Comparison of ENCODE assay signal across 8 mouse cellular contexts in genomic region chr11:107011669-107012323, GRCm38 (mm10). TPM values are rescaled to one million over a fixed set of nuclear protein-coding genes. Genes with fewer than 3 reads are reported as not detected.
DNase-seq lines count a peak whose midpoint lies in the region; ATAC-seq and TF ChIP-seq lines count a peak whose summit lies in the region.

No protein-coding gene starts in this region.

- H3K4me3 ChIP-seq in thymus, adult 2 months (ENCODE audit: control insufficient read depth, insufficient read depth, low read length), result peak overlapping the region; percentile 95
- H3K4me3 ChIP-seq in limb, embryonic 12.5 days (replicated peaks), result peak overlapping the region; percentile 54
- H3K4me3 ChIP-seq in neural tube, embryonic 12.5 days, result peak overlapping the region; percentile 52

- 34% methylated on average over 18 of the region's 18 CpGs for WGBS in thymus, adult 2 months
- WGBS in limb, embryonic 12.5 days, result 29% methylated on average over 18 of the region's 18 CpGs
- 38% methylated on average over 18 of the region's 18 CpGs for WGBS in neural tube, embryonic 12.5 days

- H3K9ac ChIP-seq in limb, embryonic 12.5 days (replicated peaks), result peak overlapping the region; percentile 62
- peak overlapping the region; percentile 66 for H3K9ac ChIP-seq in neural tube, embryonic 12.5 days

- H3K4me2 ChIP-seq in limb, embryonic 12.5 days, result peak overlapping the region; percentile 57
- H3K4me2 ChIP-seq in neural tube, embryonic 12.5 days (replicated peaks), result peak overlapping the region; percentile 60

- no peak for TF ChIP-seq POLR2A in thymus, adult 2 months (IDR thresholded peaks at IDR 0.05; ENCODE audit: control insufficient read depth, extremely low read depth, insufficient read depth, low read length, poor library complexity)

- H3K27ac ChIP-seq in thymus, adult 2 months (ENCODE audit: control insufficient read depth, insufficient read depth, low read length), result peak overlapping the region; percentile 92
- H3K27ac ChIP-seq in limb, embryonic 12.5 days, result peak overlapping the region; percentile 94
- H3K27ac ChIP-seq in neural tube, embryonic 12.5 days, result peak overlapping the region; percentile 64

- ATAC-seq in limb, embryonic 12.5 days (ENCODE audit: insufficient number of reproducible peaks, insufficient read depth, low FRiP score, low TSS enrichment, low read depth), result no peak
- ATAC-seq in neural tube, embryonic 12.5 days (ENCODE audit: low FRiP score, low read depth), result no peak

- no peaks in the 10 kb centered on the region for H3K9me3 ChIP-seq in limb, embryonic 12.5 days
- H3K9me3 ChIP-seq in neural tube, embryonic 12.5 days, result no peaks in the 10 kb centered on the region

- no peaks in the 10 kb centered on the region for H3K27me3 ChIP-seq in thymus, adult 2 months (ENCODE audit: control insufficient read depth, insufficient read depth, low read length)
- no peaks in the 10 kb centered on the region for H3K27me3 ChIP-seq in limb, embryonic 12.5 days
- no peaks in the 10 kb centered on the region for H3K27me3 ChIP-seq in neural tube, embryonic 12.5 days (replicated peaks)

- TF ChIP-seq CTCF in thymus, adult 2 months (IDR thresholded peaks at IDR 0.05; ENCODE audit: borderline replicate concordance, control insufficient read depth, extremely low read depth, insufficient read depth, low read length, poor library complexity), result no peak

- peak; percentile 23 for DNase-seq in adrenal gland, adult 2 months
- no peak for DNase-seq in adrenal gland, postnatal 25 days
- DNase-seq in thymus, adult 2 months, result peak; percentile 20
- DNase-seq in thymus, postnatal 36 days, result no peak
- no peak for DNase-seq in gastrocnemius, adult 18-20 months (ENCODE audit: low spot score)
- DNase-seq in T-cell, adult 2 months (ENCODE audit: low spot score), result no peak

- peaks cover 9% of the 10 kb centered on the region for H3K4me1 ChIP-seq in thymus, adult 2 months (replicated peaks; ENCODE audit: control insufficient read depth, insufficient read depth, low read length)
- peaks cover 8% of the 10 kb centered on the region for H3K4me1 ChIP-seq in limb, embryonic 12.5 days (replicated peaks)
- peaks cover 8% of the 10 kb centered on the region; the same call in 1 of the 2 replicates for H3K4me1 ChIP-seq in neural tube, embryonic 12.5 days

- H3K36me3 ChIP-seq in thymus, adult 2 months (ENCODE audit: control insufficient read depth, insufficient read depth, low read length), result no peaks in the 10 kb centered on the region
- H3K36me3 ChIP-seq in limb, embryonic 12.5 days, result no peaks in the 10 kb centered on the region
- H3K36me3 ChIP-seq in neural tube, embryonic 12.5 days, result no peaks in the 10 kb centered on the region

RNA-seq across cellular contexts. Expression of gene Kpna2, which starts 12.5 kb away (rescaled TPM):
- 10 to 100 TPM; 33.6 to 34.8 TPM for total RNA-seq in adrenal gland, adult 2 months (2021)
- 6.5 and 7.0 TPM in 2 replicates for polyA plus RNA-seq in adrenal gland, adult 2 months (2012; rRNA removed)
- total RNA-seq in adrenal gland, postnatal 25 days (2021), result 34.7 and 36.0 TPM in 2 replicates
- polyA plus RNA-seq in thymus, adult 2 months (2012; rRNA removed), result 103 and 134 TPM in 2 replicates
- polyA plus RNA-seq in limb, embryonic 12.5 days (2016; fragmentation: Nextera tagmentation; extraction: Ambion mirVana), result 501 and 513 TPM in 2 replicates
- 382 and 392 TPM in 2 replicates for polyA plus RNA-seq in neural tube, embryonic 12.5 days (2016; fragmentation: Nextera tagmentation; extraction: Ambion mirVana)
- 10 to 100 TPM in 1 of 2 experiments, 1 to 10 TPM in 1; 9.4 to 10.3 TPM for total RNA-seq in gastrocnemius, adult 18-20 months (2021)

RNA-seq across cellular contexts. Expression of gene 1810010H24Rik, which starts 13.7 kb away (rescaled TPM):
- total RNA-seq in adrenal gland, adult 2 months (2021), result 1 to 10 TPM; 2.7 to 3.1 TPM
- 2.0 and 4.8 TPM in 2 replicates for polyA plus RNA-seq in adrenal gland, adult 2 months (2012; rRNA removed)
- total RNA-seq in adrenal gland, postnatal 25 days (2021), result 2.8 and 4.2 TPM in 2 replicates
- polyA plus RNA-seq in thymus, adult 2 months (2012; rRNA removed), result 0.97 and 1.3 TPM in 2 replicates
- polyA plus RNA-seq in limb, embryonic 12.5 days (2016; fragmentation: Nextera tagmentation; extraction: Ambion mirVana), result 1.8 and 2.0 TPM in 2 replicates
- 5.2 and 5.5 TPM in 2 replicates for polyA plus RNA-seq in neural tube, embryonic 12.5 days (2016; fragmentation: Nextera tagmentation; extraction: Ambion mirVana)
- 1 to 10 TPM; 1.5 TPM for total RNA-seq in gastrocnemius, adult 18-20 months (2021)

Comparison
In these comparisons a context has a peak if more than half of its experiments do, and no peak if none do; other contexts are left out.
1. DNase-seq: peak in adrenal gland, adult 2 months (single experiment) and thymus, adult 2 months (single experiment); none in adrenal gland, postnatal 25 days (single experiment), thymus, postnatal 36 days (0 of 2), gastrocnemius, adult 18-20 months (single experiment) and T-cell, adult 2 months (single experiment).
2. RNA of gene Kpna2, which starts 12.5 kb away (polyA plus RNA-seq): 501 to 513 TPM in limb, embryonic 12.5 days, 382 to 392 TPM in neural tube, embryonic 12.5 days and 103 to 134 TPM in thymus, adult 2 months; 6.5 to 7.0 TPM in adrenal gland, adult 2 months; every median in the first group is over 10 times any median in the second.
3. Peak in every context shown above with its lines, with median percentiles within 50 percentile points of each other: H3K27ac ChIP-seq and H3K4me3 ChIP-seq.